Mouse (Mus musculus): ENCODE data around the gene Nudt8. TPM values are rescaled to one million over a fixed set of nuclear protein-coding genes. Genes with fewer than 3 reads are reported as not detected.
A peak's percentile ranks its signal among the peaks of the same experiment; 100 is the strongest.
"Not testable (repeated sequence)": the region's sequence is repeated elsewhere in the genome, so short reads cannot be mapped to it uniquely, and the experiment has no call there.

The Nudt8 gene
- polyA plus RNA-seq, 1 experiment: 36.9 TPM

DNA sequence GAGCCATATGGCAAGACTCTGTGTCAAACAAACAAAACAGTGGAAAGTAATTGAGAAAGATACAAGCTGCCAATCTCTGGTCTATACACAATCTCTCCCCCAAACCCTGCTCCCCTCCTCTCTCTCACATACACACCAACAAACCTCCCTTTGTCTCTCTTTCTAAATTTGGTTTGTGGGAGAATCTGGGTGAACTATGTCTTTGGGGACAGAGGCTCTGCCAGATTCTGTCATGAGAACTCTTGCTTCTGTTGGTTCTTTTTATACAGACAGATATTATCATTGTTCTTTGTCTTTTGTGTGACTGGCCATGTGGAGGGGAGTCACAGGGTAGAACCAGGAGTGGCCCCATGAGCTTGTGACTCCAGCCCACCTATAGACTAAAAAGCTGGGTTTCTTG, 27.2 kb downstream of the Nudt8 start:
- Histone ChIP-seq H3ac (ENCODE audit: control insufficient read depth, insufficient read length) (no peak overlapping the region), H3K36me3 (ENCODE audit: control insufficient read depth, insufficient read depth) (no peaks in the 10 kb centered on the region), H3K4me3 (no peak overlapping the region), H3K4me2 (ENCODE audit: low read depth) (no peak overlapping the region), H3K27me3 (ENCODE audit: control insufficient read depth, insufficient read depth, insufficient read length) (no peaks in the 10 kb centered on the region), H3K79me2 (ENCODE audit: control insufficient read depth, insufficient read depth) (no peaks in the 10 kb centered on the region)
- TF ChIP-seq MYOG (IDR thresholded peaks at IDR 0.05; ENCODE audit: control insufficient read depth in 1 of 3, insufficient read depth in 1 of 3, insufficient read length in 2 of 3, low read depth in 2 of 3): no peak
- no peak for TF ChIP-seq POLR2A (IDR thresholded peaks at IDR 0.05; ENCODE audit: insufficient read length, low read depth)
- TF ChIP-seq MAX (IDR thresholded peaks at IDR 0.05; ENCODE audit: low read depth): no peak
- TF ChIP-seq CEBPB (IDR thresholded peaks at IDR 0.05; ENCODE audit: insufficient read depth, poor library complexity, severe bottlenecking): no peak
- no peak for TF ChIP-seq TCF12 (IDR thresholded peaks at IDR 0.05; ENCODE audit: insufficient read depth, poor library complexity, severe bottlenecking)
- TF ChIP-seq USF1 (IDR thresholded peaks at IDR 0.05; ENCODE audit: low read depth): no peak
- no peak for TF ChIP-seq POLR2AphosphoS2 (IDR thresholded peaks at IDR 0.05; ENCODE audit: insufficient read length, low read depth)
- TF ChIP-seq MYOD1 (IDR thresholded peaks at IDR 0.05; ENCODE audit: control insufficient read depth in 1 of 3, insufficient read length in 2 of 3, low read depth in 2 of 3): no peak
- TF ChIP-seq TCF3 (IDR thresholded peaks at IDR 0.05; ENCODE audit: insufficient read length, low read depth): no peak

DNA sequence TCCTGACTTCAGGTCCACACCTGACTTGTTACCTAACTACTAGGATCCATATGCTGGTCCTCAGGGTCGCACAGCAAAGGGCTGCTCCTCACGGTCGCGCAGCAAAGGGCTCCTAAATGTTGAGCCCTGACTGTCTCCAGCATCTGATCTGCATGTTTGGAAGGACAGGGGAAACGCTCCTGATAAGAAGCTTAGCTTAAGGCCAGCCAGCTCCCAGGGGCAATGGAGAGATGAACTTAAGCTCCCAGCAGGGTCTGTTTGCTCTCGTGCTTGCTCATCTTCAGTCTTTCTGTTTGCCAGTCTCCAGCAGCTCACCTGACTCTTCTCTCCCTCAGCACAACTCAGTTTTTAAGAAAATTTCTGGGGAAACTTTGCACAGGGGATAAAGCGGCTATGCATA, 32.3 kb downstream of the Nudt8 start:
- Histone ChIP-seq H3K27me3 (ENCODE audit: control insufficient read depth, insufficient read depth, insufficient read length) (no peaks in the 10 kb centered on the region), H3K4me2 (ENCODE audit: low read depth) (no peak overlapping the region), H3K4me3 (no peak overlapping the region), H3ac (ENCODE audit: control insufficient read depth, insufficient read length) (no peak overlapping the region), H3K36me3 (ENCODE audit: control insufficient read depth, insufficient read depth) (no peaks in the 10 kb centered on the region), H3K79me2 (ENCODE audit: control insufficient read depth, insufficient read depth) (peaks cover 10% of the 10 kb centered on the region)
- TF ChIP-seq MYOG (IDR thresholded peaks at IDR 0.05; ENCODE audit: control insufficient read depth in 1 of 3, insufficient read depth in 1 of 3, insufficient read length in 2 of 3, low read depth in 2 of 3) (no peak), POLR2A (IDR thresholded peaks at IDR 0.05; ENCODE audit: insufficient read length, low read depth) (no peak), MYOD1 (IDR thresholded peaks at IDR 0.05; ENCODE audit: control insufficient read depth in 1 of 3, insufficient read length in 2 of 3, low read depth in 2 of 3) (no peak), TCF3 (IDR thresholded peaks at IDR 0.05; ENCODE audit: insufficient read length, low read depth) (no peak), POLR2AphosphoS2 (IDR thresholded peaks at IDR 0.05; ENCODE audit: insufficient read length, low read depth) (no peak), USF1 (IDR thresholded peaks at IDR 0.05; ENCODE audit: low read depth) (no peak), SRF (IDR thresholded peaks at IDR 0.05; ENCODE audit: control insufficient read depth, insufficient read length, low read depth) (no peak), E2F4 (IDR thresholded peaks at IDR 0.05; ENCODE audit: insufficient read depth) (no peak)

DNA sequence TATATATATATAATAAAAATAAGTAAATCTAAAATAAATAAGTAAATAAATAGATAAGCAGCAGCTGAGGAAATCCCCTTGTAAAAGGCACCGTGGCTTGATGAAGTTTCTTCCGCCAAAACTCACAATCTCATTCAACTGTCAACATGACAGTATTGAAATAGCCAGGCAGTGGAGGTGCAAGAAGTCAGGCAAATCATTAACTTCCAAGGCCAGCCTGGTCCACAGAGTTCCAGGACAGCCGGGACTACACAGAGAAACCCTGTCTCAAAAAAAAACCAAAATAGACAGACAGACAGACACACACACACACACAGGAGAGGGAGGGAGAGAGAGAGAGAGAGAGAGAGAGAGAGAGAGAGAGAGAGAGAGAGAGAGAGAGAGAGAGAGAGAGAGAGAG, 32.9 kb downstream of the Nudt8 start:
- no peak overlapping the region for H3K4me3 ChIP-seq
- H3ac ChIP-seq (ENCODE audit: control insufficient read depth, insufficient read length): no peak overlapping the region
- TF ChIP-seq SRF (IDR thresholded peaks at IDR 0.05; ENCODE audit: control insufficient read depth, insufficient read length, low read depth): no peak
- TF ChIP-seq USF1 (IDR thresholded peaks at IDR 0.05; ENCODE audit: low read depth): no peak
- no peak for TF ChIP-seq CEBPB (IDR thresholded peaks at IDR 0.05; ENCODE audit: insufficient read depth, poor library complexity, severe bottlenecking)
- no peak for TF ChIP-seq MYOD1 (IDR thresholded peaks at IDR 0.05; ENCODE audit: control insufficient read depth in 1 of 3, insufficient read length in 2 of 3, low read depth in 2 of 3)
- no peak for TF ChIP-seq TCF12 (IDR thresholded peaks at IDR 0.05; ENCODE audit: insufficient read depth, poor library complexity, severe bottlenecking)
- no peak for TF ChIP-seq REST (IDR thresholded peaks at IDR 0.05; ENCODE audit: insufficient read depth, insufficient read length)
- no peak for TF ChIP-seq MAX (IDR thresholded peaks at IDR 0.05; ENCODE audit: low read depth)
- TF ChIP-seq POLR2A (IDR thresholded peaks at IDR 0.05; ENCODE audit: insufficient read length, low read depth): no peak
- TF ChIP-seq TCF3 (IDR thresholded peaks at IDR 0.05; ENCODE audit: insufficient read length, low read depth): no peak
- TF ChIP-seq E2F4 (IDR thresholded peaks at IDR 0.05; ENCODE audit: insufficient read depth): no peak
- TF ChIP-seq POLR2AphosphoS2 (IDR thresholded peaks at IDR 0.05; ENCODE audit: insufficient read length, low read depth): no peak
- no peak for TF ChIP-seq MYOG (IDR thresholded peaks at IDR 0.05; ENCODE audit: control insufficient read depth in 1 of 3, insufficient read depth in 1 of 3, insufficient read length in 2 of 3, low read depth in 2 of 3)
- no peak overlapping the region for H3K4me2 ChIP-seq (ENCODE audit: low read depth)
- peaks cover 10% of the 10 kb centered on the region for H3K79me2 ChIP-seq (ENCODE audit: control insufficient read depth, insufficient read depth)
- no peaks in the 10 kb centered on the region for H3K27me3 ChIP-seq (ENCODE audit: control insufficient read depth, insufficient read depth, insufficient read length)
- no peaks in the 10 kb centered on the region for H3K36me3 ChIP-seq (ENCODE audit: control insufficient read depth, insufficient read depth)

DNA sequence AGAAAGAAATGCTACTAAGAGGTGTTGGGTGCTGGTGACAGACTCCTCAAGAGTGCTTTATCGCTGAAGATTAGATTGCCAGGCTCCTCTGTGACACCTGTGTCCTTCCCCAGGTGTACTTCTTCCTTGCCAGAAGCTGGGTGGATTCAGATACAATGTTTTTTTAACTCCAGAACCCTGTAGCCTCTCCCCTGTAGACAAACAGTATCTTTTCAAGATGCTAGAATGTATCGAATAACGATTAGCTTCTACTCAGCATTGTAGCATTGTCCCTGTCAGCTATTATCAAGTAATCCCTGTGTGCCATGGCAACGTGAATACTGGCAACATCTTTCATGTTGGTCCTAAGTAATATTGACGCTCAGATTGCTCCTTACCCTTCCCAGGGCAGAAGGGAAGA, 33.4 kb downstream of the Nudt8 start:
- Histone ChIP-seq H3K27me3 (ENCODE audit: control insufficient read depth, insufficient read depth, insufficient read length) (no peaks in the 10 kb centered on the region), H3K4me2 (ENCODE audit: low read depth) (no peak overlapping the region), H3ac (ENCODE audit: control insufficient read depth, insufficient read length) (no peak overlapping the region), H3K4me3 (no peak overlapping the region), H3K79me2 (ENCODE audit: control insufficient read depth, insufficient read depth) (peaks cover 10% of the 10 kb centered on the region), H3K36me3 (ENCODE audit: control insufficient read depth, insufficient read depth) (no peaks in the 10 kb centered on the region)
- TF ChIP-seq POLR2AphosphoS2 (IDR thresholded peaks at IDR 0.05; ENCODE audit: insufficient read length, low read depth): no peak
- TF ChIP-seq SRF (IDR thresholded peaks at IDR 0.05; ENCODE audit: control insufficient read depth, insufficient read length, low read depth): no peak

DNA sequence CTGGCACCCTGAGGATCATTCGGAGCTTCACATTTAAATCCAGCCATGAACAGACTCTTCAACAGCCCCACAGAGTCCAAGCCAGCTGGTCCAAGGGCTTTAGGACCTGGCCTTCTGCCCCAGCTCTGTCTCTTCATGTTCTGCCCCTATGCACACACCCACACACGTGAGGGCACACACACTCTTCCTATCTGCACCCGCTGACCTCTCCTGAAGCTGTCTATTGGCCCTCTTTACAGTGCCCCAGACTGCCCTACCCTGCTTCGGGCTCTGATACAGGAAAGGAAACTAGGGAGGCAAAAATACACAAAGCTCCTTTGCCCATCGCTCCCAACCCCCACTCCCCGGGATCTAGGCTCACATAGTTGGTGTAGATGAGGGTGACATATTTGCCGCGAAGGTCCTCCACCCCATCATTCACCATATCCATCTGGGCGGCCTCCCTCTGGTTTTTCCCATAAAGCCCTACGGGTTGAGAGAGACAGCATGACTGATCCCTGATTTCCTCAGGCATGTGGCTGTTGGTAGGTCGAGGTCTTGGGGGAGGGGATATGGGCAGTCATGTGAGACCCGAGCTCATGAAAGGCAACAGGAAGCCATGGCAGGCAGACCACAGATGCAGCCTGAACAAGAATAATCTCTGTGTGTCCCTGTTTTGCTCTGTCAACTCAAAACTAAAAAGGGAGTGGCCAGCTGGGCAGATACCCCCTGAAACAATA, 36.1 kb downstream of the Nudt8 start:
- peaks cover 10% of the 10 kb centered on the region for H3K79me2 ChIP-seq (ENCODE audit: control insufficient read depth, insufficient read depth)
- TF ChIP-seq CEBPB (IDR thresholded peaks at IDR 0.05; ENCODE audit: insufficient read depth, poor library complexity, severe bottlenecking) (no peak), USF1 (IDR thresholded peaks at IDR 0.05; ENCODE audit: low read depth) (no peak), REST (IDR thresholded peaks at IDR 0.05; ENCODE audit: insufficient read depth, insufficient read length) (no peak), POLR2AphosphoS2 (IDR thresholded peaks at IDR 0.05; ENCODE audit: insufficient read length, low read depth) (no peak), MYOG (IDR thresholded peaks at IDR 0.05; ENCODE audit: control insufficient read depth in 1 of 3, insufficient read depth in 1 of 3, insufficient read length in 2 of 3, low read depth in 2 of 3) (no peak)
- no peaks in the 10 kb centered on the region for H3K27me3 ChIP-seq (ENCODE audit: control insufficient read depth, insufficient read depth, insufficient read length)
- peak overlapping the region; percentile 71 for H3K4me2 ChIP-seq (ENCODE audit: low read depth)
- H3K36me3 ChIP-seq (ENCODE audit: control insufficient read depth, insufficient read depth): no peaks in the 10 kb centered on the region
- H3ac ChIP-seq (ENCODE audit: control insufficient read depth, insufficient read length): no peak overlapping the region
- peak overlapping the region; percentile 58 for H3K4me3 ChIP-seq

DNA sequence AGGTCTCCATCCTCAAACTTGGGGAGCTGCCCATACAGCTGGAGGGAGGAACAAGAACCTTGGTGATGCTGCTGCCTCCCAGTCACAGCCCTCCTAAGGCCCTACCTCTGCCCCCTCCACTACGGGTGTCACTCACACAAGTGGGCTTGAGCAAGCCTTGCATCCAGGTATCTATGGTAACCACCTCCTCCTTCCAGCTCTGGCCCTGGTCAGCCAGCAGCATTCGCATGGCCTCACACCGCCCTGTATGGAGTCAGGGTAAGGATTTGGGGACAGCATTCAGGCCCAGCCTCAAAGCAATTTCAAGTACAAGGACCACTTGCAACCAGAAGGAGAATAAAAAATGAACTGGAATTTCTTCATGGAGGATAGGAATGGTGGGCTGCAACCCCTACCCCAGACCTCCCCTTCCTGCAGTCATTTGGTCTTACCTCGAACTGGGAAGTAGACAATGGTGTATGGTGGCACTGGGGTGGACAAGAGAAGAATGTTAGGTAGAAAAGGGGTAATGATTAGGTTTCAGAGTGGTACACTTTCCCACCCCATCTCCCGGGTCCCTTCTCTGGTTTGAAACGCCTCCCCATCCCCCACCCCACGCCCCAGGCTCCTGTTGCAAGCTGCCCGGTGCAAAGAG, 36.9 kb downstream of the Nudt8 start:
- H3K36me3 ChIP-seq (ENCODE audit: control insufficient read depth, insufficient read depth); H3K27me3 ChIP-seq (ENCODE audit: control insufficient read depth, insufficient read depth, insufficient read length); H3K79me2 ChIP-seq (ENCODE audit: control insufficient read depth, insufficient read depth): not testable (repeated sequence)
- peak overlapping the region; percentile 89 for H3K4me2 ChIP-seq (ENCODE audit: low read depth)
- H3ac ChIP-seq (ENCODE audit: control insufficient read depth, insufficient read length): peak overlapping the region; percentile 34
- H3K4me3 ChIP-seq: peak overlapping the region; percentile 58
